Mouse (Mus musculus) kidney, postnatal 10 days (tissue): ENCODE results near the gene Polr3gl.

Source experiments
- DNase-seq: peaks from one replicate; pipeline ENCODE4 v3.0.0; 2021; ENCODE audit warnings: mixed read lengths

Polr3gl gene

DNA sequence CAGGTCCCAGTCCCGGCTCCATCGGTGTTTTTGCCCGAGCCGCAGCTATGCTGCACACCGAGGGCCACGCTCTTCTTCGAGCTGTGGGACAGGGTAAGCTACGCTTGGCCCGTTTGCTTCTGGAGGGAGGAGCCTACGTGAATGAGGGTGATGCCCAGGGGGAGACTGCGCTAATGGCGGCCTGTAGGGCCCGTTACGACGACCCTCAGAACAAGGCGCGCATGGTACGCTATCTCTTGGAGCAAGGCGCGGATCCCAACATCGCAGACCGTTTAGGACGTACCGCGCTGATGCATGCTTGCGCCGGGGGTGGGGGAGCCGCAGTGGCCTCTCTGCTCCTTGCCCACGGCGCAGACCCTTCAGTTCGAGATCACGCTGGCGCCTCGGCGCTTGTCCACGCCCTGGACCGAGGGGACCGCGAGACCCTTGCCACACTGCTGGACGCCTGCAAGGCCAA is 3.5 kb upstream of the Polr3gl start:
- DNase-seq: peak; percentile 56

- DNase-seq: no peak
Observed at GRCm38 (mm10) chr3:96596855-96597254, 2.9 kb upstream of the Polr3gl start.

DNA sequence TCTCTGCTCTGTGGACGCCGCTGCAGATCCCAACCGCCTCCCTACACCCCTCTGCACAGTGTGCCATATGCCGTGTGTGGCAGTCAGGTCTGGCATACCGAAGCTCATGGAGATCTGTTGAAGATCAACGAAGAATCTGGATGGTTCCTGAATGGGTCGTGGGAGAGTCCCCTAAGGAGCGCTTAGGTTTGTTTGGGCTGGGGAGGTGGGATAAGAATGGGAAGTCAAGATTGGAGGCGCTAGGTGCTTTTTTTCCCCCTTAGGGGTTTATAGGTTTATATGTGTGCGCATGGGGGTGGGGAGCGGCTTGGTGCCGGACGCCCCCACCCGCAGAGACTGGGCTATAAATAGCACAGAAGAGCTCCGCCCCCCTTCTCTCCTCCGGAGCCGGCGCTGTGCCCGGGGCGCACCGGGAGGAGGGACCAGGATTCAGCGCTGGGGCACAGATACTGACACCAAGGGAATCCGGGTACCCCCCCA is 2.3 kb upstream of the Polr3gl start, which contains the start of gene Ankrd34a:
TSS of gene Ankrd34a (plus strand) at position 409 of the 480 bp plus-strand sequence.
- peak; percentile 67 for DNase-seq

- no peak for DNase-seq
Observed at GRCm38 (mm10) chr3:96595661-96596060, 1.7 kb upstream of the Polr3gl start.

DNA sequence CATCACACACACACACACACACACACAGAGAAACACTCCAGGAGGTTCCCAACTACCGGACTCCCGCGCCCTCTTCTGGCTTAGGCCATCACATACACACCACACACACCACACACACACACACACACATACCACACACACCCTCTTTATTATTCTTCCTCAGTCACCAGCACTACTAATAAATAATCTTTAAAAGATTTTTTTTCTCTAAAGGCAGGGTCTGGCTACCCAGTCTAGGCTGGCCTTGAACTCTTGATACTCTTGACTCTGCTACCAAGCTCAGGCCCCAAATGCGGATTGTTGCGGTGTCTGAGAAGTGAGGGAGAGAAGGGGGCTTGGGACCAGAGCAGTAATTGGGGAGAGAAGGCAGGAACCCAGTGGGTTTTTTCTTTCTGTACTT is 870 bp upstream of the Polr3gl start:
- DNase-seq: no peak

GRCm38 (mm10) chr3:96593374-96593773 is 607 bp downstream of the Polr3gl start:
- peak; percentile 45 for DNase-seq

DNA sequence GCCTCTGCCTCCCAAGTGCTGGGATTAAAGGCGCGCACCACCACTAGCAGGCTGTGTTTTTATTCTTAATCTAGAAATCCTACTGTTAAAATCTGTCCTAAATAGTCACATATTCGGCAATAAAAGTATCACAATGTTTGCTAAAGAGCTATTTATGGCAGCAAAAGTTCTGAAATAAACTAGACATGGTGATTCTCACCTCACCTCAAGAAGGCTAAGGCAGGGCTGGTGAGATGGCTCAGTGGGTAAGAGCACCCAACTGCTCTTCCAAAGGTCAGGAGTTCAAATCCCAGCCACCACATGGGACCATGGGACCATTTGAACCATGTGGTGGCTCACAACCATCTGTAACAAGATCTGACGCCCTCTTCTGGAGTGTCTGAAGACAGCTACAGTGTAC is 3.3 kb downstream of the Polr3gl start:
- no peak for DNase-seq

DNA sequence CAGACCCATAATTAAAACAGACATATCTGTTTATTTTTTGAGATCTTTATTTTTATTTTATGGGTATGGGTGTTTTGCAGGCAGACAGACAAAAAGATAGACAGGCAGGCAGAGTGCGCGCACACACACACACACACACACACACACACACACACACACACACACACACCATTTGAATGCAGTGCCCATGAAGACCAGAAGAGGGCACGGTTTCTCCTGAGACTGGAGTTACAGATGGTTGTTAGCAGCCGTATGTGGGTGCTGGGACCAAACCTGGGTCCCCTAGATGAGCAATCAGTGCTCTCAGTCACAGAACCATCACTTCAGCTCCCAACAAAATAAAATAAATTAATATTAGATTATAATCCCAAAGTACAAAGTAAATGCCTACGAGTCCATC is 10.6 kb downstream of the Polr3gl start:
- no peak for DNase-seq

GRCm38 (mm10) chr3:96581771-96582515 is 12.0 kb downstream of the Polr3gl start:
- DNase-seq: no peak

- DNase-seq: no peak
Observed at GRCm38 (mm10) chr3:96581141-96581540, 12.8 kb downstream of the Polr3gl start.

- DNase-seq: peak; percentile 93
Observed at GRCm38 (mm10) chr3:96579885-96580454, 14.0 kb downstream of the Polr3gl start.

GRCm38 (mm10) chr3:96579239-96579750 is 14.7 kb downstream of the Polr3gl start:
- DNase-seq: no peak

- DNase-seq: no peak
Observed at GRCm38 (mm10) chr3:96578561-96579238, 15.3 kb downstream of the Polr3gl start.

GRCm38 (mm10) chr3:96577566-96577965 is 16.4 kb downstream of the Polr3gl start:
- peak; percentile 58 for DNase-seq

DNA sequence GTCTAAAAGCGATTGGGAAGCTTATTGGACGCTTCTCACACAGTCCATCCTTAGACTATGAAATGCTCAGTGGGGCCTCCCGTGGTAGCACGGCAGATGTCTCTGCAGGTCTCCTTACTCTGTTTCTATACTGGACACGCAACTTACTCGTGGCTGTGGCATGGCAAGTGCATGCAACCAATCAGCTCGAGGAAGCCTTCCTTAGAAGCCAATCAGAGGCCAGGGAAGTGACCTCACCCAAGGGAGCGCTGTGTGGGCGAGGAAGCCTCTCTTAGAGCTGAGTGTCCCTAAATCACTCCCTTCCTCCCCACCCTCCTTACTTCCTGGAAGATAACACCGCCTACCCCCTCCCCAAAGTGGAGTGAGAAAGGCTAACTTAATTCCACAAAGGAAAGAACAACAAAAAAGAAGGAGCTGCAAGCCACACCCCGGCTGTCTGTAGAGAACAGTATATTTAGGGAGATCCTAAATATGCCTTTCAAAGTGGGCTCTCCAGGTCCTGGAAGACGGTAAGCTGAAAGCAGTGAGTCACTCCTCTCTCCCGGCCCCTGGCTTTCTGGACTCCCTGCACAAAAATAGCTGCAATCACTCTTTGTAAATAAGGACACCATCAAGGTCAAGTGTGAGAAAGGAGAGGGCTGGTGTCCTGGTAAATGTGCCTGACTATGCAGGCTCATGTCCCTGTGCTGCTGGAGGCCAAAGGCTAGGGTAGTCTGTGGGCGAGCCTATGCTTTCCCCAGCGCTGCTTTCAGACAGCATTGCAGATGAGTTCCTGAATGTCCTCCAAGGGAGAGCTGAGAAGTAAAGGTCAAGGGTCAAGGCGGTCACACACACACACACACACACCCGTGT is 17.1 kb downstream of the Polr3gl start, which contains the start of gene Gm16253:
TSS of gene Gm16253 (plus strand) at position 295 of the 852 bp plus-strand sequence.
- peak; percentile 93 for DNase-seq

DNA sequence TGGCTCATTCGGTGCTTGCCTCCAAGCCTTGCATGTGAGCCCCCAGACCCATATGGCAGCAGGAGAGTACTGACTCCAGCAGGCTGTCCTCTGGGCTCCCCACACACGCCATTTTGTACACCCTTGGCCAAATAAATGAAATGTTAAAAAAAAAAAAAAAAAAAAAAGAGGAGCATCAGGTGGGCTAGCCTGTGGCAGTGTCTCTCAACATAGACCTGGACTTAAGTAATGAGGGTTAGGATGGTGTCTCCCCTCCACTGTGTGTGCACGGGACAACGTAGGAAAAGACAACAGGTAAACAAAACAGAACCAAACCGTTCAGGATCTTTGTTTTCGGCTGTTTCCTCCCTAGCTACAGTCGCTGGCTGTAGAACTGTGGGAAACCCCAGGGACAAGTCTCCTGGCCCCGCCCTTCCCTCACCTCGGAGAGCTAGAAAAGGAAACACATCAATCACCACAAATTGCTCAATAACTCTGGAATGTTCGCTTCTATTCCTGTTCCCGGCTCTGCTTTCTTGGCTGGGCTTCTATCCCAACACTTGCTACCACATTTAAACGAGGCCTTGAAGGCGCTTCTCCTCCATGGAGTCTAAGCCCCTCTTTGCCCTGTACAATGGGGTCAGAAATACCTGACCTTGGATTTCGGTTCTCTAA is 17.8 kb downstream of the Polr3gl start:
- peak; percentile 85 for DNase-seq

DNA sequence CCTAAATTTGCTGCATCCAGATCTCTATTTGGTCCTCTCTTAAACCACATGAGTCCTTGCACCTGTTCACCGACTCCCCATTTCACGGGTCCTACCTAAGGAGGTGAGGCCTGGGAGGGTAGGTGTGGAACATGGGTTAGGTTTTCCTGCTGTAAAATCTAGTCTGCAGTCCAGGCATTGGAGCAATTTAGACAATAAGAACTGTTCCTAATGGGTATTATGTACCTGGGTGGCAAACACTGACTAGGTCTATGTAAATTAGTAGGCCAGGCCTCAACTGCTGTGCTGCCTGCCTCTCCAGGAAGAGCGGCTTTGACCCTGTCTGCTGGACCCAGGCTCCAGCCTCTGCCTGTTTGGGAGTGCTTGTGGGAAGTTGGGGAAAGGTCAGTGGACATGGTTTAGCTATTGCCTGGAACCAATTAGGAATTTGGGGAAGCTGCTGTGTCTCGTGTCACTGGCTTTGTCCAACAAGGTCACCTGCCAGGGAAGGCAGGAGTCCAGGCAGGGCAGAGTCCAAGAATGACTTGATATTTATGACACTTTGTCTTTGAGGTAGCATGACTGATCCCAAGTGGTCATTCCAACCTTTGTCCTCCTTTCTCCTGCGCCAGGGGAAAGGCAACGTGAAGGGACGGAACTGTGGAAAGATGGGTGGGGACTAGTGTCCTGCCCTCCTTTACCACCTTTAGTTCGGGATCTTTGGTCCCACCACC is 18.6 kb downstream of the Polr3gl start:
- DNase-seq: peak; percentile 47

GRCm38 (mm10) chr3:96573611-96574511 is 20.1 kb downstream of the Polr3gl start:
- peak; percentile 37 for DNase-seq

- DNase-seq: peak; percentile 59
Observed at GRCm38 (mm10) chr3:96571896-96572698, 21.9 kb downstream of the Polr3gl start.
